Mouse (Mus musculus) lung, adult 2 months (tissue): ENCODE measurements at regions not wholly inside any gene's neighbourhood (a gene's known extent, or its start where the extent isn't known, plus 50 kb on each side); places are given as distances from the start of the nearest gene placed in this dataset.

Experiments used
- CTCF ChIP-seq: fragments of 200-500 bp; IDR thresholded peaks from 2 replicates; pipeline ENCODE4 v1.5.1; 2011; ENCODE audit warnings: mild to moderate bottlenecking, low read length, control low read depth; ENCODE audit not compliant: insufficient read depth
- POLR2A ChIP-seq: fragments of 200-500 bp; IDR thresholded peaks from 2 replicates; pipeline ENCODE4 v1.6.1; 2011; ENCODE audit warnings: low read depth, mild to moderate bottlenecking, control low read depth, low read length, borderline replicate concordance; ENCODE audit errors: extremely low read depth

- TF ChIP-seq CTCF (no peak), POLR2A (no peak)
Observed at GRCm38 (mm10) chr5:73792216-73792615, 141.0 kb downstream of the Spata18 start.
